Mouse (Mus musculus) macrophage (primary cell): ENCODE results near the gene 1700034J05Rik. TPM values are rescaled to one million over a fixed set of nuclear protein-coding genes. Genes with fewer than 3 reads are reported as not detected.

Source experiments
- H3K27ac ChIP-seq: fragments of 350-480 bp; formaldehyde crosslinking; 2 replicates; pipeline ENCODE4 v1.9.0; 2021
- H3K36me3 ChIP-seq: fragments of 350-480 bp; formaldehyde crosslinking; 2 replicates; pipeline ENCODE4 v1.9.0; 2021; ENCODE audit errors: inconsistent target
- H3K4me3 ChIP-seq: fragments of 350-480 bp; formaldehyde crosslinking; 2 replicates; pipeline ENCODE4 v1.9.0; 2021; ENCODE audit errors: inconsistent target
- H3K79me2 ChIP-seq: fragments of 350-480 bp; formaldehyde crosslinking; 2 replicates; pipeline ENCODE4 v1.9.0; 2021; ENCODE audit errors: inconsistent target
- WGBS: methylation state at CpG from one replicate; pipeline ENCODE4 v1.1.7; 2026; ENCODE audit warnings: inconsistent platforms; ENCODE audit not compliant: missing documents; 5-methylcytosine and 5-hydroxymethylcytosine counted together
- polyA plus RNA-seq: library from polyadenylated mRNA; stranded (reverse); fragments of 250-400 nt; gene quantifications from 3 replicates; pipeline ENCODE4 v1.2.4, GENCODE M21; 2018; ENCODE audit warnings: inconsistent platforms

The 1700034J05Rik gene
- polyA plus RNA-seq, 1 experiment from 2014 or later: not detected

DNA sequence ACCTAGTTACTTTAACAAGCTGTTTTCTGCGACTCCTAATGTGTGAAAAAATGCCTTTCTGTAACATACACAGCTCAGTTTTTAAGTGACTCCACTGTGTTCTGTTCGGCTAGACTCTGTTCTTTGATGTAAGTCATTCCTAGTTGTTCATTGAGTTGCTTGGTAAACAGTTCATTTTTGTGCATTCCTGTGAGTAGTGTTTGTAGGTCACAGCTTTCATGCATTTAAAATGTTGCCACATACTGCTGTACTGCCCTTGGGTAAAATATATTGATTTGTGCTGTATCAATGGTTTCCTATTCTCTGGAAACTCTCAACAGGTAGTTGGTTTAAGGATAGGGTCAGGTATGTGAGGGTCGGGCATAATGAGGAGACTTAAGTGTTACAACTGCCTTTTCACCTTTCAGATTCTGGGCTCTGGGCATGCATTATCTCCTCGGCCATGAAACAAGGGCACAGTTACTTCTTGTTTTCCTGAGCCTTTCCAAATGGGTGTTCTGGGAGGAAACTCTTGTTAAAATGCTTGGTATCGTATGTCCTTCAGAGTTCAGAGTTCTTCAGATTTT, 27.7 kb downstream of the 1700034J05Rik start:
- Histone ChIP-seq H3K79me2 (no peaks in the 10 kb centered on the region), H3K4me3 (no peak overlapping the region), H3K27ac (no peak overlapping the region), H3K36me3 (no peaks in the 10 kb centered on the region)
- WGBS: 94% methylated on average over 5 of the region's 5 CpGs

DNA sequence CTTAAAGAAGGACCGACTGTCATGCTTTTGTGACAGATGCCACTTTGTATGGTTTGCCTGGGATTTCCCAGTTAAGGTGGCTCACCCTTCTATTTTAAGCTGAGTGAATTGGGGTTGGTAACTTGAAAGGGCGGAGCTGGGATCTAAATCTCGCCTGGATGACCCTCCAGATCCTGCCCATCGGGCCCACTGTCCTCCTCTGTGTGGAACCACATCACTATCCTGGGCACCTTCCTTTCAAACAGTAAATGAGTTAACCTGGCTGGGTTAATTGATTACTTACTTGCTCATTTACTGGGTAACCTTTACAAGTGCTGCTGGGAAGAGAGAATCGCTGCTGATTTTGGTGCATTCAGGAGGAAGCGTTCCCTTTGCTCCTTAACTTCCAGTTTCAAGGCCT, 35.9 kb downstream of the 1700034J05Rik start:
- Histone ChIP-seq H3K79me2 (peaks cover 25% of the 10 kb centered on the region), H3K36me3 (no peaks in the 10 kb centered on the region), H3K4me3 (no peak overlapping the region), H3K27ac (no peak overlapping the region)
- 89% methylated on average over 6 of the region's 6 CpGs for WGBS

DNA sequence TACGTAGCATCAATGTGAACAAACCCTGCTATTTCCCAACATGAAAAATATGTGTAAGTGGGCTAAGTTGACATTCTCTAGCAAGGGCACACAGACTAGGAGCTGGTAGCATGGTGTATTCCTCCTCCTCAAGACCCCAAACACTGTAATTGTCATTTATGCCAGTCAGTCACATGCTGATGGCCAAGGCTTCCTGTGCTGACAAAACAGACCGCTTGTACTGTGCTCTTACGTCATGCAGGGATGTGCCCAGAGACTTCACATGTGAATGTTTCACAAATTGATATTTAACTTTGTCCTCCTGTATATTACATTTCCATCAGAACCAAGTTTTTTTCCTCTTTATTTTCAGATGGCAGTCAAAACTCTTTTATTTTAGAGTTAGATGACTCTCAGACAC, 36.8 kb downstream of the 1700034J05Rik start:
- 85% methylated on average over 3 of the region's 3 CpGs for WGBS
- Histone ChIP-seq H3K36me3 (no peaks in the 10 kb centered on the region), H3K79me2 (peaks cover 25% of the 10 kb centered on the region), H3K27ac (no peak overlapping the region), H3K4me3 (no peak overlapping the region)

DNA sequence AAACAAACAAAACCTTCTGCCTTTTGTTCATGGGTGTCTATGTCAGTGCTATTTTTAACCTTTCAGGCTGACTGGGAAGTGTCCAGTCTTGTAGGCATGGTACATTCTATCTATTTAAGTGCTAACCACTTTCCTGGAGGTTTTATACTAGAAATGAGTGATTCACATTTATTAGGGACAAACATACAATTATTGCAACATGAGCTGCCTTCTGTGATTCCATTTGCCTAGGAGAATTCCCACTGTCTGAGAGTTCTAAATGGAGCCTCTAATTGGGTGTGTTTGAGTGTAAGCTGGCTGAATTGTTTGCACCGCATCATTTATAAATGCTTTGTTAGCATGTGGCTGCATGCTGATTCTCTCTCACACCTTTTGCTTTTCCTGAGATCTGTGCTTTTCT, 38.4 kb downstream of the 1700034J05Rik start:
- Histone ChIP-seq H3K4me3 (no peak overlapping the region), H3K27ac (no peak overlapping the region), H3K79me2 (peaks cover 36% of the 10 kb centered on the region), H3K36me3 (no peaks in the 10 kb centered on the region)
- WGBS: 100% methylated on average over 1 of the region's 1 CpGs

DNA sequence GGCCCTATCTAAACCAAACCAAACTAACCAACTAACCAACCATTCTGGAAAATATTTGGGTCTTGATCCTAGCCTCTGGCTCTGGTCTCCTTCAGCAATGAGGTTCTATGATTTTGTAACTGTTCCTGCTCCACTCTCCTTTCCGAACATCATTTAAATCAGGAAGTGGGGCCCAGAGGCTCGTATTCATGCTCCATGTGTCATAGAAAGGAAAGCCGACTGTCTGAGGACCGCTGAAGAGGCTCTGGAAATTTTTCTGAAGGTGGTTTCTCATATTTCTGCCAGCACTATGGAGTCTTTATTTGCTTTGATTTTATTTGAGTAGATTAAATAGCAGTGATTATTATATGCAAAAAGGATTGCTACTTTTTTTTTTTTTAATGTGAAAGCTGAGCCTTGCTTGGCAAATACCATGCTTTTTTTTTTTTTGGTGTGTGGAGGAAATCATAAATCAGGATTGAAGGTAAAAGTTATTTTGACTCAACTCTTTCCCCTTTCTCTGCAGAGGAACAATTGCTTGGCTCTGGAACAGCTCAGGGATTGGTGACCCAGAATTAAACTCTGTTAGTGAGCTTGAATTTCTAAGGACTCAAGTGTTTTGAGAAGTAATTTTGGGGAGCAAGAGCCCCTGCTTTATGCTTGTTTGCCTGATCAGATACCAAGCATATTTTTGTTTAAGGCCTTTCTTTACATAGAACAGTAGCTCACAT, 40.6 kb downstream of the 1700034J05Rik start:
- 25% methylated on average over 4 of the region's 4 CpGs for WGBS

DNA sequence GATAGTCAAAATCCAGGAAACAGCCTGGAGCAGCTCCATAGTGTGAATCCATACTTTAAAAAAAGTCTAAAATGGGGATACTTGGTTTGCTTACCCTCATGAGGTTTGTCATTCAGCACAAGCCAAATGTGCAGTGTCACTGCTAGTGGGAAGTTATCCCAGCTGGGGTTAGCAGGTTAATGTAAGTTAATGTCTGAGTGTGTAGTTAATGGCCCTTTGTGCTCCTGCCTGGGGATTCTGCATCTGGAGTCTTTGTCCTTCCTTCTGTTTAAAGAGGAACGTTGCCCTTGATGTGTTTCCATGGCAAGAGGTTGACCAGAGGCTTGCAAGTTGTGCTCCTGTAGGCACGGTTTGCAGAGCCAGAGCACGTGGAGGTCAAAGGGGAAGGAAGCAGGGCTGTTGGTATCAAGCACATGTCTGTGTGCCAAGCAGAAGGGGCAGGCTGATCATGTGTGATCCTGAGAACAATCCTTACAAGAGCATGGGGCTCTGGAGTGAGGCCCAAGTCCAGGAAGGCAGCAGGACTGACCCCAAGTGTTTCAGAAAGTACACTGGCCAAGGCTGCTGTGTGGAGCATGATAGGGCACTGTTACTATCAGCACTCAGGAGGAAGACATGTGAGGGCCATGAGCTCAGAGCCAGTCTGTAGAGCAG, 41.3 kb downstream of the 1700034J05Rik start:
- Histone ChIP-seq H3K36me3 (no peaks in the 10 kb centered on the region), H3K79me2 (peaks cover 51% of the 10 kb centered on the region), H3K27ac (peak overlapping the region; percentile 74), H3K4me3 (no peak overlapping the region)
- 4% methylated on average over 3 of the region's 3 CpGs for WGBS

More for the DNA sequence above, 40.6 kb downstream of the 1700034J05Rik start:
- Histone ChIP-seq H3K79me2 (peaks cover 51% of the 10 kb centered on the region), H3K4me3 (no peak overlapping the region), H3K27ac (peak overlapping the region; percentile 74), H3K36me3 (no peaks in the 10 kb centered on the region)

DNA sequence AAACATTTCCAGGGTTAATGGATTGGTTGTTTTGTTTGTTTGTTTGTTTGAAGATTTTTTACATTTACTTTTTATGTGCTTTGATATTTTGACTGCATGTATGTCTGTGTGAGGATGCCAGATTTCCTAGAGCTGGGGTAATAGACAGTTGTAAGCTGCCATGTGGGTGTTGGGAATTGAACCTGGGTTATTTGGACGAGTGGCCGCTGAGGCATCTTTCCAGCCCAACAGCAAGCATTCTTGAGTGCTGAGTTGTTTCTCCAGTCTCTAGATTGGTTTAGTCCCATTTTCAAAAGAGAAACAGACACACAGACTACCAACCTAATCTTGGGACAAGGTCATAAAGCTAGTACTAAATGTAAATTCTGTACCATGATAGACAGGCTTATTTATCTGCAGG, 43.4 kb downstream of the 1700034J05Rik start:
- Histone ChIP-seq H3K27ac (no peak overlapping the region), H3K79me2 (peaks cover 42% of the 10 kb centered on the region), H3K36me3 (no peaks in the 10 kb centered on the region), H3K4me3 (no peak overlapping the region)
- WGBS: 96% methylated on average over 2 of the region's 2 CpGs

DNA sequence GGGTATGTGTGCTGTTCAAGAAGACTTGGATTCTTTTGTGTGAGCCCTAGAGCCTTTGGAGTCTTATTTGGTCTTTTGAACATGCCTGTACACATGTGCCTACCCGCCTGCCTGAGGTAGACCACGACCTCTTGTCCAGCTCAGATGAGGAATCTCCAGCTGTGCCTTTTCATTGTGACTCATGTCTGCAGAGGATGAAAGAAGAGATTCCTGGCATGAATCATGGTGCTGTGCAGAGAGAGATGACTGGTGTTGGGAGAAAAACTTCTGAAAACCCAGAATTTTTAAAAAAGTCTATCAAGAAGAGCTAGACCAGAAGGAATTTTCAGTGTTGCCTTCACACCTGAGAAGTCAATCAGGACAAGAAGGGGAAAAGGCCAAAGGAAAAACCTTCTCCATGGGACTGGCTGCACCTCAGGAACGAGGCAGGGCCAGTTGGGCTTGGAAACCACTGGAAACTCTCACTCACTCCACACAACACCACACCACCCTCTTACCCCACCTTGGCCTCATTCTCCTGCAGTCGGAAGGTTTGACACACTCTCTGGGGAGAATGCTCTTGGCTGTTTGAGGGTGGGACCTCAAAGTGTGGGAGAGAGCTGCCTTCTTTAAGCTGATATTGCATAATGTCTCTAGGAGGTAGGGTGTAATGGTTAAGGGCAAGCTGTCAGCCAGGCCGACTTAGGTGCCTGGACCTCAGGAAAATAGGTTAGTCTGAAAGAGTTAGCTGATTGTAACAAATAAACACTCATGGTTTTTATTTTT, 44.3 kb downstream of the 1700034J05Rik start:
- WGBS: 89% methylated on average over 5 of the region's 5 CpGs
- no peaks in the 10 kb centered on the region for H3K36me3 ChIP-seq
- peaks cover 33% of the 10 kb centered on the region for H3K79me2 ChIP-seq
- H3K27ac ChIP-seq: peak overlapping the region; percentile 74
- no peak overlapping the region for H3K4me3 ChIP-seq

DNA sequence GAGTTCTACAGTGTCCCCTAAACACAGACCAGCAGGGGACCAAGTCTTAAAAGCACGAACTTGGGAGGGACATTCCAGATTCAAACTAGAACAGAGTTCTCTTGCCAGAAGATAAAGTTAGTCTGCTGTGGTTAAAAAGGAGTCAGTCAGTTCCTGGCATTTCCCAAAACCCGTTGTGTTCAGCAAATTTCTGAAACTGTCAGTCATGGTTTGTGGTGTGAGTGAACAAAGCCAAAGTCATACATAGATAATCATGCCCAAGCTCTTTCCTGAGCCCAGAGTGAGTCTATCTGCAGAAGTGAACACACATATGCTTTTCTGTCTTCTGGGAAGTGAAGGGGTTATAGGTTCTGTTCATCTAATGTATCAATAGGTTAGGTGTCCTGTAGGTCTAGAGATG, 45.4 kb downstream of the 1700034J05Rik start:
- WGBS: 28% methylated on average over 2 of the region's 2 CpGs
- Histone ChIP-seq H3K4me3 (no peak overlapping the region), H3K79me2 (peaks cover 28% of the 10 kb centered on the region; the same call in 1 of the 2 replicates), H3K27ac (peak overlapping the region; percentile 74), H3K36me3 (no peaks in the 10 kb centered on the region)

DNA sequence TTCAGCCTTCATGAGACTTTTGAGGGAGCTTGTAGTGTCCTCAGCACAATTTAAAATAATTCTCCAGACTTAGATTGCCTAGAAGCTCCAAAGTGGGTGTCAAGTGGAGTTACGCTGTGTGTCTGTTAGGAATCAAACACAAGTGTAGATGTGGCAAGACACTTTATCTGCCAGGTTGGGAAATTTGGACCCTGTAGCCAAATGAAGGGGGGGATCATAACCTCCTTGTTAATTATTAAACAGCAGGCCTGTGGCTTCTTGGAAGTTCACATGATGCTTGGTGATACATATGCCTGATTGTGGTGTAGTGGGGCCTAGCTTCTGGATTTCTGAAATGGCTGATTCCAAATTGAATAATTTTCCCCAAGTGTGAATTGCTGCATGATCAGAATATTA, 46.4 kb downstream of the 1700034J05Rik start:
- Histone ChIP-seq H3K79me2 (peaks cover 38% of the 10 kb centered on the region; the same call in 1 of the 2 replicates), H3K27ac (peak overlapping the region; percentile 74; the same call in 1 of the 2 replicates), H3K4me3 (no peak overlapping the region), H3K36me3 (no peaks in the 10 kb centered on the region)
- WGBS: 93% methylated on average over 1 of the region's 1 CpGs

DNA sequence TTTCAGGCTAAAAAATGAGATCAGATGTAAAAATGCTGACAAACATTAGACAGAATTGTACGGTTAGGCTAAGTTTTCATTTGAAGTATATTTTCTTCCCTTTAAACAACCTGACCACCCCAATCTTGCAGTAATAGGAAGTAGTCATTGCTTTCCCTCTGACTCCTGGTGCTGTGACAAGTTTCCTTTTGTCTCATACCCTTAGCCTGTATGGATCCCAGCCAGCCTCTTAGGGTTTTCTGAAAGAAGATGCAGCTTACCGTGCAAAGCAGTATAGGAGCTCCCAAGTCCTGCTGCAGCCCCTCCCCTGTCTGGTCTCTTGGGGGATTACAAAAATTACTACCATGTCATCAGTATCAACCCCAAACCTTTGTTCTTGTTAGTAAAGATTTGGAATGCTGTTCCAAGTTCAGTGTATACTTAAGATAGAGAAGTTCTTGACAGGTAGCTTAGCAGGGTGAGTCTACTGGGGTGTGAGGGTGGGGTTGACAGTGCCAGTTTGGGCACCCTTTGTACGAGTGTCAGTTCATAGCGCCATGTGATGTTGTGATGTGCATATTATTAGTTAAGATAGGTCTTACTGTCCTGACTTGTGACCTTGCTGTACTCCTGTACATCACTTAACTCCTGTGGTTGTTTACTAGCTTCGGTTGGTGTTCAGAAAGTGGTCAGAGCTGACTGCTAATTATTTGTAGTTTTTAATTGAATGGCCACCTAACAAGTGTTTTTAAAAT, 47.0 kb downstream of the 1700034J05Rik start:
- H3K27ac ChIP-seq: peak overlapping the region; percentile 12
- H3K4me3 ChIP-seq: no peak overlapping the region

DNA sequence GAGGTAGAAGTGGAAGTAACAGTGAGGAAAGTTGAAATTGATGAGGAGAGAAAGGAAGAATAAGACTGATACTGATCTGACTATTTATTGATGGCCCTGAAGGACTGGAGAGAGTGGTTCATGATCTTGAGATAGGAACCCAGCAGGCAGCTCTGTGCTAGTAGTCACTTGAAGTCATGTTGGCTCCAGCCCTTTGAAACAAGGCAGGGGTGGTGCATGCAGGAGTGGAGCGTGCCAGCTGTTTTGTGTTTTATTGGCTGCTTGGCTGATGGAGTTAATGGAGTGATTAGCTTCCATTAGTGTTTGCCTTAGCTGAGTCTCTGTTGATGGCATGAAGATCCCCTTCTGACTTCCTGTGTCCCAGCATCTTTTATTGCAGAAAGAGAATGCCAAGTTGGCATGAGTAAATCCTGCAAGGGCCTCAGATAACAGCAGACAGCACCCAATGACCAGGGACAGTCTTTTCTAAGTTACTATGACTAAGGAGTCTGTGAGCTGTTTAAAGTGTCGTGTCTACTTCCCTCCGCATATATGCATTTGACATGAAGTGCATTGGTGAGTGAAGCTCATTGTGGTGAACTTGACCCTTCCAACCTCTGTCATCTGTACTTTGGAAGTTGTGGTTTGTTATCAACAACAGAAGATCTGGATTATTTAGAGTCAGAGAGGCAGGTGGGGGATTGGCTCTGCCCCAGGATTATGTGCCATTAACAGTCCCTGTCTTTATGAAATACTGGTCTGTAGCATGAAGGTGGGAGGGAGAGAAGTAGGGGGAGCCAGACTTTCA, 48.0 kb downstream of the 1700034J05Rik start:
- no peaks in the 10 kb centered on the region for H3K36me3 ChIP-seq
- H3K4me3 ChIP-seq: no peak overlapping the region
- peaks cover 45% of the 10 kb centered on the region; the same call in 1 of the 2 replicates for H3K79me2 ChIP-seq
- 97% methylated on average over 3 of the region's 3 CpGs for WGBS
- peak overlapping the region; percentile 12; the same call in 1 of the 2 replicates for H3K27ac ChIP-seq

More for the DNA sequence above, 47.0 kb downstream of the 1700034J05Rik start:
- peaks cover 41% of the 10 kb centered on the region; the same call in 1 of the 2 replicates for H3K79me2 ChIP-seq
- no peaks in the 10 kb centered on the region for H3K36me3 ChIP-seq
- WGBS: 67% methylated on average over 5 of the region's 5 CpGs

DNA sequence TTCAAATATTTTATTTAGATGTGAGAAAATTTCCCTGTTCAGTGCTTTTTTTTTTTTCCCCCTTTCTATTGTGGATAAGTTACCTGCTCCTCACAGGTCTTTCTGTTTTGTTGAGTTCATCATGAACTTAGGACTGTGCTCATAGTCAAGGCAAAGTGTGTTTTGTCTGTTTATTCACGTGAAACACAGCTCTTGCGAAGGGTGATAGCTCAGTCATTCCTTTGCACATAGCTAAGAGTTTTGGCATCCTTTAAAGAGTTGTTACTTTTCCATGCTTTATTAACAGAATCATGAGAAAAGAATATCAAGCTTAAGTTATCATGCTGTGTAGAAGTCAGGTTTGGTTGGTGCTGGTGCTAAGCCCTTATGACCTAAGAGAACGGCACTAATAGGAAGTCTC, 49.5 kb downstream of the 1700034J05Rik start:
- no peaks in the 10 kb centered on the region for H3K36me3 ChIP-seq
- WGBS: 94% methylated on average over 3 of the region's 3 CpGs
- H3K4me3 ChIP-seq: no peak overlapping the region
- H3K79me2 ChIP-seq: peaks cover 41% of the 10 kb centered on the region; the same call in 1 of the 2 replicates
- H3K27ac ChIP-seq: no peak overlapping the region
